Mouse (Mus musculus) heart, adult 8-10 months (tissue): ENCODE results near the gene Cblb. TPM values are rescaled to one million over a fixed set of nuclear protein-coding genes. Genes with fewer than 3 reads are reported as not detected.

Experiments
- DNase-seq: peaks from one replicate; pipeline ENCODE4 v3.0.0; 2022; ENCODE audit warnings: low spot score
- total RNA-seq, 4 experiments: library from RNA; stranded (reverse); gene quantifications; 2 replicates each; pipeline ENCODE4 v1.2.4; 2022

Cblb gene
- total RNA-seq, 4 experiments from 2014 or later, result 11.4 to 14.4 (median 12.7) TPM

- DNase-seq, result no peak
Observed at GRCm38 (mm10) chr16:52038283-52038682, 7.3 kb downstream of the Cblb start.

DNA sequence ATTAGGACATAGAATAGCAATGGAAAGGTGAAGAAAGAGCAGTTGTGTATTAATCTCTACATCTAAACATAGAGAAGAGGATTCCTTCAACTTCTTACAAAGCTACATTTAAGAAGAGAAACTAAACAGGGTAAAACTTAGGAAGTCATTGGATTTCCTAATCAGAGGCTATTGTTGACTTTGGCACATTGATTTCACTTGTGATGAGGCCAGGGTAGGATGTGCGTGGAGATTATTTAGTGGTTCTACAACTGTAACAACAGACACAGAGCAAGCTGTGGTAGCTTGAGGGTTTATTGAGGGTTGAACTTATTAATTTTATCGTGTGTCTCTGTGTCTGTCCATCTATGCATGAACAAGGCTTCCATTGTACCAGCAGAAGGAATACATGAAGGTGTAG is 7.8 kb downstream of the Cblb start:
- peak; percentile 36 for DNase-seq

GRCm38 (mm10) chr16:52040937-52041336 is 9.9 kb downstream of the Cblb start:
- DNase-seq, result no peak

- DNase-seq, result no peak
Observed at GRCm38 (mm10) chr16:52042667-52043379, 11.8 kb downstream of the Cblb start.

GRCm38 (mm10) chr16:52043380-52044117 is 12.5 kb downstream of the Cblb start:
- DNase-seq, result no peak

DNA sequence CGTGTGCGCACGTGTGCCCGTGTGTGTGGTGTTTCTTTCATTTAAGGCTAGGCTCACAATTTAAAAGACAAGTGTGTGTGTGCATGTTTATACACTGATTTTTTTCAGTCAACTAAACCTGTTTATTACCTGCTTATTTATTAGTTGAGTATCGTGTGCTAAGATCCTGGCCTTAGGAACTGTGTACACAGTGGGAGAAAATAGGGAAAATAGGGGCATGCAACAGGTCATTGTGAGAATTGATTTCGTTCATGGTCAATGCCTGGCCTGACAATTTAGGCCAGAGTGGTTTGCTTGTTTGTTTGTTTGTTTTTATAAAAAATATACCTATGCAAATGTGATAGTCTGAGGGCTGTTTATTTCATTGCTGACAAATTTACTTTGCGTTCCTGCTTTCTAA is 13.5 kb downstream of the Cblb start:
- DNase-seq, result no peak

- no peak for DNase-seq
Observed at GRCm38 (mm10) chr16:52044985-52045384, 14.0 kb downstream of the Cblb start.

DNA sequence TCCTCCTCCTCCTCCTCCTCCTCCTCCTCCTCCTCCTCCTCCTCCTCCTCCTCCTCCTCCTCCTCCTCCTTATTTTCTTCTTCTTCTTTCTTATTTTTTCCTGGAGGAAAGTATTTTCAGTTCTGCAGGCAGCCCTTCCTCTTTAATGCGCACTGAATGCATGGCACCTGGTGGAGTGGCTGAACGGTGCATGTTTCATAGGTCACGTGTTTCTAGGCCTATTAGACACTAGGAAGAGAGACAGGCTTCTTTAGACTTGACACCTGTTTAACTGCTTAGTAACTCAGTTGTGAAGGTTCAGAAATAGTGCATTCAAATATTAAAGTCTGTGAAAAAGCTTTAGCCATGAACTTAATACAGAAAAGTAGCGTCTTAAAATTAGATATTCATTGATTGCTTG is 15.4 kb downstream of the Cblb start:
- no peak for DNase-seq

GRCm38 (mm10) chr16:52051106-52051505 is 20.1 kb downstream of the Cblb start:
- no peak for DNase-seq

DNA sequence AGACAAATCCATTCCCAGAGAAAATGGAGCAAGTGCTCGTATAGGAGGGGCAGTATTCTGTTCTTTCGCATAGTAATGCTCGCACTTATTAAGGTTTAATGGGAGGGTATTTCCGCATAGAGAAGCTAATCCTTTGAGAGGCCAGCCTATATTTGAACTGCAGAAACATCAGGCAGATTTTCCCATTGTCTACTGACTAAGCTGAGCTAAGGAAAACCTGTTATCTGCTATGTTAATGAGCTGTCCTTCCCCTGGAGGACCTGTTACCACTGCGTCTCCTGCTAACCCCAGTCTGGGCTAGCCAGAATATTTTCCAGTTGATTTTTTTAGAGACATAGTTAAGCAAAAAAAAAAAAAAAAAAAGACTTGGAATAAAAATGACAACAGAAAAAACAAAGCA is 21.7 kb downstream of the Cblb start:
- no peak for DNase-seq

- no peak for DNase-seq
Observed at GRCm38 (mm10) chr16:52055236-52055635, 24.2 kb downstream of the Cblb start.

- no peak for DNase-seq
Observed at GRCm38 (mm10) chr16:52056164-52056563, 25.1 kb downstream of the Cblb start.

DNA sequence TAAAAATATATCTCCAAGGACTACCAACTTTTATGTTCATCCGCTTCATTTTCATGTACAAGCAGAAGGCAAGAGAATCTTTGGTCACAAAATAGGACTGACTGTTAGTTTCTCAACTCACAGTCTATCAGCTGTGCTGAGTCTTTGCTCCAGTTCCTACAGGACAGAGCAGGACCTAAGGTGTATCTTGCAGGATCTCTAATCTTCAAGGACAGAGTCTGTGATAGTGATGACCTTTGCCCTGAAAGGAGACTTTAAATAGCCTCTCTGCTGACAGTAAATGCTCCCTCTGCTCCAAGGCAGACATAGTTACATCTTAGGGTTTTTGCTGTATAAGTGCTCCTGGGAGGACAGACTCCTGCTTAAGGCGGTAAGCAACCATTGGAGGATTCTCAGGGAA is 26.3 kb downstream of the Cblb start:
- no peak for DNase-seq

DNA sequence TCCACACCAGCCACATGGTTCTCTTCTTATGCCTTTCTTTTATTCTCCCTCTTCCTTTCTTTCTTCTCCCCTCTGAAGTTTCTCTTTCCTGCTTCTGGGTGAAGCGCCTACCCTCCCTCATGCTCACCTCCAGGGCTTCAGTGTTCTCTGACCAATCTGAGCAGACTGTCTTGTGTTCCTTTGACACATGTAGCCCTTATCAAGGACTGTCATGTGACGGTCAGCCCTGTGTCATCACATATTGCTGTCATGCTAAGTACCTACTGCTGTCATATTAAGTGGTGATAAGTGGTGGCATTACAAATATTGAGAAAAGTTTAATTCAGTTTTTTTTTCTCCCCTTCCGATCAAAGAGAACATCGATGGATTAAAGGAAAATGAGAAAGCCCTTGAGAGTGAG is 28.5 kb downstream of the Cblb start:
- DNase-seq, result no peak

- DNase-seq, result peak; percentile 56
Observed at GRCm38 (mm10) chr16:52060100-52060719, 29.2 kb downstream of the Cblb start.

GRCm38 (mm10) chr16:52061015-52061481 is 30.0 kb downstream of the Cblb start:
- no peak for DNase-seq

DNA sequence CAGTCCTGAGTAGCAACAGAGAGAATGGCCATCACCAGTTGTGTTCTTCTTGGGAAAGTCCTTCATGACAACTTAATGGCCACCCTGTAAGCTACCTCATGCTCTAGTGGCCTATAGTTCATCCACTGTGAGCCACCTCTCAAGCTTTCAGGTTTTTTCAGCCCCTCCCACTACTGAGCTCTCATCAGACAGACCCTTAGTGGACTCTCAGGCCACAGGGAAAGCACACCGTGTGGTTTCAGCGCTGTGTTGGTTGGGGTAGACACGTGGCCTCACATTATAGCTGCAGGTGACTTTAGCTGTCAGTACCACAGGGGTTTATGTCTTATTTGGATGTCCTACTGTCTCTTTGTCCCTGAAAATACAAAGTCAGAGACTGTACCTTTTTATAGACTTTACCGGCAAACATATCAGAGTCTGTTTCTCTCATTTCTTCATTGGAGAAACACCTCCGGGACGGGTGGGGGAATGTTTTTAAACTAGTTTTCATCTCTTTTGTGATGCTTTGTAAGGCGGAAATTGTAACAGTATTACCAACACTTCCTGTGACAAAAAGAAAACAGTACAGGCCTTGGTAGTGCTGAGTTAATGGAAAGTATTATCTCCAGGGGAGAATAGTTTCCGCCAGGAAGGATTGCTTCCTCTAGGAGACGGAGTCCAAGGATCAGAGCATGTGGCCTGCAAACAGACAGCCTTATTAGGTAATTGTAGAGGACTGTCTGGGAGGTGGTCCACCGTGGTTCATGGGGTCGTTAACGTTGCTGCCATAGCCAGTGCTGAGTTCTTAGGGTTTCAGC is 33.5 kb downstream of the Cblb start:
- DNase-seq, result peak; percentile 58

GRCm38 (mm10) chr16:52067632-52068516 is 36.8 kb downstream of the Cblb start:
- no peak for DNase-seq

DNA sequence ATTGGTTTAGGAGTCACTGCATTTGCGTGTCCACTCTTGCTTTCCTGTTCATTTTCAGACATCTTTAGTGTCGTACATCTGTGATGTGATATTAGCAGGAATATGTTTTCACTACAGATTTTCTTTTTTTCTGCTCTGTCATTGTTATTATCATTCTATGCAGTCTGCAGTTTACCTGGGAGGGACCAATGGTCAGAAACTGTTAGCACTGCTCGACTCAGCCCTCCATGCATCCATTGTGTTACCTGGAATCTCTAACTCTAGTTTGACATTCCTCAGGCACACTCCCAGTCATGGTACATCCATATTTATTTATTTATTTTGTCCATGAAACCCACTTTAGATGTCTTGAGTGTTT is 37.5 kb downstream of the Cblb start:
- DNase-seq, result no peak

GRCm38 (mm10) chr16:52069648-52070047 is 38.6 kb downstream of the Cblb start:
- no peak for DNase-seq

- no peak for DNase-seq
Observed at GRCm38 (mm10) chr16:52070128-52070527, 39.1 kb downstream of the Cblb start.
